Mouse (Mus musculus): Measurements from ENCODE around the gene Nt5dc1. TPM values are rescaled to one million over a fixed set of nuclear protein-coding genes. Genes with fewer than 3 reads are reported as not detected.

The Nt5dc1 gene
- total RNA-seq, 2 experiments from 2014 or later: 2.2 to 3.4 TPM

DNA sequence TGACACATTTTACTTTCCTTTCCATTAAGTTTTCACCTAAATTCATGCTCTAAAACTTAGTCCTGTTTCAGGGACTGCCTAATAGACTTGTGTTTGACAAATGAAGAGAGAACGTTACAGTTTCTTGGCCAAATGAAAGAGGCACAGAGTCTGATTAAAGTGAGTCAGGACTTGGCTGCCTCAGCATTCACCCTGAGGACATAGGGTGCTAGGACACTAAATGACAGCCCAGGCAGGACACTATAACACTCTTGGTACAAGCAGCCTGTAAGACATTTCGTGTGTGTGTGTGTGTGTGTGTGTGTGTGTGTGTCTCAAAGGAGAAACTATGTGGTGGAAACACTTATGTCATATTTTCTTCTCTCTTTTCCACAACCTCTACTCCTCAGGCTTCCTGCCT is 172.2 kb downstream of the Nt5dc1 start:
- no peak for DNase-seq (ENCODE audit: extremely low spot score in 1 of 2, low spot score in 1 of 2)

GRCm38 (mm10) chr10:34244745-34245144 is 173.6 kb downstream of the Nt5dc1 start:
- no peak for DNase-seq (ENCODE audit: extremely low spot score in 1 of 2, low spot score in 1 of 2)

- no peak for DNase-seq (ENCODE audit: extremely low spot score in 1 of 2, low spot score in 1 of 2)
Measured at GRCm38 (mm10) chr10:34238536-34238935, 179.8 kb downstream of the Nt5dc1 start.

Other genes starting within 250 kb of the Nt5dc1 start
- 1 to 10 TPM; 5.4 to 7.1 TPM for gene Dse, start 210.8 kb downstream of the Nt5dc1 start, total RNA-seq (2021)
- gene Tspyl1, start 136.4 kb downstream of the Nt5dc1 start, total RNA-seq (2021): 100 to 1,000 TPM; 145 to 155 TPM
- 100 to 1,000 TPM; 342 to 371 TPM for gene Tspyl4, start 121.1 kb downstream of the Nt5dc1 start, total RNA-seq (2021)
- under 1 TPM in 1 of 2 experiments, not detected in 1; 0.17 TPM for gene Col10a1, start 28.6 kb downstream of the Nt5dc1 start, total RNA-seq (2021)
- under 1 TPM; 0.23 to 0.49 TPM for gene Frk, start 64.8 kb upstream of the Nt5dc1 start, total RNA-seq (2021)

Data from layer of hippocampus, postnatal 25 days (tissue).